Mouse (Mus musculus): ENCODE measurements around the gene Nfix.
"Not testable (repeated sequence)": the region's sequence is repeated elsewhere in the genome, so short reads cannot be mapped to it uniquely, and the experiment has no call there.

Nfix gene

DNA sequence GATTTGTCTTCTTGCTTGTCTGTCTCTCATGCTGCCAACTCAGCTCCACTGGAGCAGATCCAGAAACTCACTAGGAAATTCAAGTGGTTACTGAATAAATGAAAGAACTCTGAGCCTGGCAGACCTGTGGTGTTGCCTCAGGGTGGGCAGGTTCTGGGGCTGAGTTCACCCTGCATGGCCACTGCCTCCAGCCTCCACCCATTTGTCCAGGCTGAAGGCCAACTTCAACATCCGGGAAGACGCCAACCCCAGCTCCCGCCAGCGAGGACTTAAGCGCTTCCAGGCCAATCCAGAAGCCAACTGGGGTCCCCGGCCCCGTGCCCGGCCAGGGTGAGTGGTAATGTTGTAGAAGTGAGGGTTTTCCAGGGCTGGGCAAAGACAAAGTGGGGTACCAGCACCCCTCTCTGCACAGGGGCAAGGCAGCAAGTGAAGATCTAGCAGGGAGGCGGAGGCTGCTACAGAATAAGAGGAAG, 101.2 kb downstream of the Nfix start:
- no peak for DNase-seq (ENCODE audit: low spot score)

- no peak for DNase-seq (ENCODE audit: low spot score)
Measured at GRCm38 (mm10) chr8:84698288-84698687, 101.9 kb downstream of the Nfix start.

- DNase-seq (ENCODE audit: low spot score), result no peak
Measured at GRCm38 (mm10) chr8:84697166-84698130, 102.7 kb downstream of the Nfix start.

DNA sequence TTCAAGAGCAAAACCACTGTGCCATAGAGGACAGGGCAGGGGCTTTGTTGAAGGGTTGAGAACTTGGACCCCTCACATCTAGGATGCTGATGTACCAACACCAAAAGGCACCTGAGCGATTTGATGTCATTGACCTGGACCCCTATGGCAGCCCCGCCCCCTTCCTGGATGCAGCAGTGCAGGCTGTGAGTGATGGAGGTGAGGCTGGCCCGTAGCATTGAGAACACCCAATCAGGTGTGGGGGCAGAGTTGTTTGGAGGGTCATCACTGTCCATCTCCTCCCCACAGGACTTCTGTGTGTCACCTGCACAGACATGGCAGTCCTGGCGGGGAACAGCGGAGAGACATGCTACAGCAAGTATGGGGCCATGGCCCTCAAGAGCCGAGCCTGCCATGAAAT, 105.0 kb downstream of the Nfix start:
- no peak for DNase-seq (ENCODE audit: low spot score)

DNA sequence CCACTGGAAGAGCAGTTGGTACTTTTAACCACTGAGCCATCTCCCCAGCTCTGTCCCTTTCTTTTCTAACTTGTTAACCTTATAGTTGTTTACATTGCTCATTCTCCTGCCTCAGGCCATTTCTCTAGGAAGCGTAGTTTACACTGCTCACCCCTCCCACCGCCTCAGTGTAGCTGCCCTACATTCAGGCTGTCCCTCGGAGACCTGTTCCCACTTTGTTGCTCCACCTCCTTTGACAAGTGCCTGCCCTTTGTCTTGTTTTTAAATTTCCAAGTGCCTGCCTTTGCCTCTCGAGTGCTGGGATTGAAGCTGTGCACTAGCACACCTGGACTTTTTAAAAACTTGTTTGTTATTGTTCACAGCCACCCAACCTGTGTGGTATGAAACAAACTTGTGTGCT, 106.8 kb downstream of the Nfix start:
- DNase-seq (ENCODE audit: low spot score), result no peak

GRCm38 (mm10) chr8:84689091-84689915, 110.8 kb downstream of the Nfix start:
- DNase-seq (ENCODE audit: low spot score), result peak; percentile 94

- peak; percentile 92 for DNase-seq (ENCODE audit: low spot score)
Measured at GRCm38 (mm10) chr8:84687705-84688100, 112.4 kb downstream of the Nfix start, which contains the start of gene Nacc1. TSS of gene Nacc1 (minus strand) at chr8:84687862.

DNA sequence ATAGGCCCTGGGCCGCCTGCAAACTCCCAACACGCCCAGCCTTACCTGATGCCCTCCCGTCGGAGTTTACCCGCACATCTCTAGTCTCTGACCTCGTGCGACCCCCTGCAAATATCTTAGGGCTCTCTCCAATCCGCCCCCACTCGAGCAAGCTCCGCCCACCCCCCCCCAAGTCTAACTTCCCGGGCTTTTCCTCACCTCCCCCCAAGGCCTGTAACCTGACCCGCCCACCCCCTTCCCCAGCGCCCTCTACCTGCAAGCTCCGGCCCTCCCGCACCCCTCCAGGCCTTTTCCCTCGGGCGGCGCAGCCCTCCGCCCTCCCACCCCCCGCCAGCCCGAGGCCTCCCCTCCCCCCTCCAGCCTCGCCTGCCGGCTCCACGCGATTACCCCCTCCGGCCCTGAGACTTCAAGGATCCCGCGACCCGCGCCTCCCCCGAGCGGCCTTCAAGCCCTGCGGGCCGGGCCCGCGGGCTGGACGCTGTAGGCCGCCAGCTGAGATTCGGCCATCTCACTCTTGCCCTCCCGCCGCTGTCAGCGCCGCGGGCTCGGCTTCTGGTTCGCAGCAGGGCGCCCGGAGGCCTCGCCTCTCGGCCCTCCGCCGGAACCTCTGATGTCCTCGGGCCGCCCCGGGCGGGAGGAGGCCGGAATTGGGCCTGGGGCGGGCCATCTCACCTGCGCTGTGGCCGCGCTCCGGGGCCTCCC, 113.0 kb downstream of the Nfix start:
- DNase-seq (ENCODE audit: low spot score), result peak; percentile 81

GRCm38 (mm10) chr8:84686191-84687002, 113.7 kb downstream of the Nfix start, which contains the start of gene Trmt1:
TSS of gene Trmt1 (plus strand) at chr8:84686307.
- no peak for DNase-seq (ENCODE audit: low spot score)

DNA sequence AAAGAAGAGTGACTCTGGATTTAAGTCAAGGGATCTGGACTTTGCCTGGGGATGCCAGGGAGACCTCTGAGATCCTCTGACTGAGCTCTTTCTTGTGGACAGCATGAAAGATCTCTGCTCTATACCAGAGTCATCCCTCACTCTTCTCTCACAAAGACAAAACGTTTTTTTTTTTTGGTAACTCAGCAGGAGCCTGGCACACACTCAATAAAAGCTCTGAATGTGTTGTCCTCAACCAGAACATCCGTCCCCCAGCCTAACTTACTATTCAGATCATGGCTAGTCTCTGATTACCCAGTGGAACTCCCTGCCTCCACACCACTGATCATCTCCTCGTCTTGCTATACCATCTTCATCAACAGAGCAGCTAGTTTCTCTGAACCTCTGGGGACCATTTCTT, 115.6 kb downstream of the Nfix start:
- no peak for DNase-seq (ENCODE audit: low spot score)

DNA sequence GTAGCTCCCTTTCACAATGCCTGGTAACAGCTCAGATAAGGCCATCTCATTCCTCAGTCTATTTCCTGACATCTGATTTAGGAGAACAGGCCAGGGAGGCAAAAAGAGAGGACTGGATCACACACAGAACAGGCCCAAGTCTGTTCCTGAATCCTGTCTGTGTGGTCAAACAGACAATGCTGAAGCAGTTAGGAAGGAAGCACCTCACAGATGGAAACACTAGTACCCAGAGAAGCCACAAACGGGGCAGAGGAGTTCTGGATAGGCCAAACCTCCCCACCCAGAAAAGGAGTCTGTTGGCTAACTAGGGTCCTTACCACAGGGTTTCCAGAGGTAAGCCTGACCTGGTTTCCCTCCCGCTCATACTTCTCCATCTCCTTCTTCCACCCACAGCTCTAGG, 117.9 kb downstream of the Nfix start:
- no peak for DNase-seq (ENCODE audit: low spot score)

DNA sequence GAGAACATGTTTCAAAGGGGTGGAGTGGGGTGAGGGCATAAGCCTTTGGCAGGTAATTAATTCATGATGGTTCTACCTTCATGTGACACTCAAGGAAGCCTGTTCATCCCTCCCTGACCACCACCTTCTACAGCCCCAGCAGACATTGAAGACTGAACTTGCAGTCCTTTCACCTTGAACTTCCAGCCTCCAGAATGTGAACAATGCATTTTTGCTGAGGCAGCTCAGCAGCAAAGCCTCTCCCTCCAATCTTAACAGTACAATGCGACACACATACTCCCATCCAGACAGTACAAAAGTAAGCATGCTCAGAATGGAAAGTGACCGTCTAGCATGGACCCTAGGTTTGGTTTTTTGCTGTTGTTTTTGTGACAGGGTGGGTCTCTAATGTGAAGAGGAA, 118.7 kb downstream of the Nfix start:
- no peak for DNase-seq (ENCODE audit: low spot score)

DNA sequence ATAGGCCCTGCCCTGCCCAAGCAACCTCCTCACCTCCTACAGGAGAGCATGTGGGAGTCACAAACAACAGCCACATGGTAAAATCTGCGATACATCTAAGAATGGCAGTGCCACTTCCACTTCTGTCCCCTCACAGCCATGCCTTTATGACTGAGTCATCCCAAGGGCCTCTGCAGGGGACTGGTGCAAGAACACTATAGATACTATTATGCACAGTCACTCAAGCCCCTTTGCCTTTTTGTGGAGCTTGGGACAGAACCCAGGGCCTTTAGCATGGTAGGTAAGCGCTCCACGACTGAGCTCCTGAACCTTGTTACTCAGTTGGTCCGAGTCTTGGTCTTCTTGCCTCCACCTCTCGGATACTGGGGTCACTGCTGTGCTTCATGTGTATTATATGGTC, 122.8 kb downstream of the Nfix start:
- no peak for DNase-seq (ENCODE audit: low spot score)

GRCm38 (mm10) chr8:84670295-84671006, 129.7 kb downstream of the Nfix start:
- not testable (repeated sequence) for DNase-seq (ENCODE audit: low spot score)

DNA sequence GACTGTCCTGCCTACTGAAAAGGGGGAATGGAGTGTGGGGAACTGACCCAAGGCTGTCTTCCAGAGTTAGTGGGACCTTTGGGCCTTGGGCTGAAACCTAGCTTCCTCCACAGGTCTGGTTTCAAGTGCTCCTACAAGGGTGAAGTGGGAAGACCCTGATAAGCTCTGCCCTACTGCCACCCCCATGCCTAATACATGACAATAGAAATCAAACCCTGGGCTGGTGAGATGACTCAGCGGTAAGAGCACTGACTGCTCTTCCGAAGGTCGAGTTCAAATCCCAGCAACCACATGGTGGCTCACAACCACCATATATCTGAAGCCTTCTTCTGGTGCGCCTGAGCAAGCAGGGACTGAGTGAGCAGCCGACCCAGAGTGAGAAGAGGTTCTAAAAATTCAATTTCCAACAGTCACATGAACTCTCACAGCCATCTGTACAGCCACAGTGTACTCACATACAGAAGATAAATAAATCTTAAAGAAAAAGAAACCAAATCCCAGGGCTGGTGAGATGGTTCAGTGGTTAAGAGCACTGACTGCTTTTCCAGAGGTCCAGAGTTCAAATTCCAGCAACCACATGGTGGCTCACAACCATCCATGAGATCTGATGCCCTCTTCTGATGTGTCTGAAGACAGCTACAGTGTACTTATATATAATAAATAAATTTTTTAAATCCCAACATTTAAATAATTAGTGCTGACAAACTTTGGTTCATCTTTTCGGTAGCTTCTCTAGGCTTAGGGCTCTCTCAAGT, 131.2 kb downstream of the Nfix start:
- no peak for DNase-seq (ENCODE audit: low spot score)

DNA sequence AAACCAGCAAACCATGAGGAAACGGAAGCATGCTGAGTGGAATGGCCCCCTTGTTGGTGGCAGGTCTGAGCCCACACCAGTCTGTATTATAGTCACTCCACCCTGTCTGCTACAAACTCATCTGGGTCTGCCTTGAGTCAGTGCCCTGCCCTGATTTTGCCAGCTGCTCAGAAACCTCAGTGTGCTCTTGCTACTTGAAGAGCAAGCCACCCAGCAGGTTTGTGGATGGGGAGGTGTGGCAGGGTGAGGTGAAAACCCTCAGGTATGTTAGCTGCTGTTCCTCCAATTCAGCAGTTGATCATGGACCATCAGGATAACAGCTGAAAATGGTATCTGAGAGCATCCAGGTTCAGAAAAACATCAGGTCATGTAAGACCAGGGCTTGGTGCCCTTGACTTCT, 132.1 kb downstream of the Nfix start:
- DNase-seq (ENCODE audit: low spot score), result no peak

DNA sequence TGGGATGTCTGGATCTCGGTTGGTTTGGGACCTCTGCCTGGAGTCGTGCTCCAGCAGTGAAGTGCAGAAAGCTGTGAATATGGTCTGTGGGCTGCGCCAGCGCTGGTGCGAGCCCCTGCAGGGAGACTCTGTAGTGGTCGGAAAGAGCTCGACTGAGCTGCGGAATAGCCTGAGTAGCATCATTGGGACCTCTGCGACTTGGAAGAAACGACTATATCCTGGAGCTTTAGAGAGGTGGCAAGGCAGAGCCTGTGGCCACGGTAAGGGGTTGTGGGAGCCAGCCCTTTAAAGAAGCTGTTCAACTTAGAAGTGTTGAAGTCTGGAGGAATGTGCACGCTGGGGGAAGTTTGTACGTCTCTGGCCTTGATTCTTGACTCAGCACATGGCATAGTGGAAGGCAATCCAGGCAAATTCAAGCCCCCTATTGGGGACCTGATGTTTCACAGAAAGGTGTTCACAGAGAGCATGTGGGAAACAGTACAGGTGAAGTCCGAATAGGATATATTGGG, 134.7 kb downstream of the Nfix start:
- no peak for DNase-seq (ENCODE audit: low spot score)

DNA sequence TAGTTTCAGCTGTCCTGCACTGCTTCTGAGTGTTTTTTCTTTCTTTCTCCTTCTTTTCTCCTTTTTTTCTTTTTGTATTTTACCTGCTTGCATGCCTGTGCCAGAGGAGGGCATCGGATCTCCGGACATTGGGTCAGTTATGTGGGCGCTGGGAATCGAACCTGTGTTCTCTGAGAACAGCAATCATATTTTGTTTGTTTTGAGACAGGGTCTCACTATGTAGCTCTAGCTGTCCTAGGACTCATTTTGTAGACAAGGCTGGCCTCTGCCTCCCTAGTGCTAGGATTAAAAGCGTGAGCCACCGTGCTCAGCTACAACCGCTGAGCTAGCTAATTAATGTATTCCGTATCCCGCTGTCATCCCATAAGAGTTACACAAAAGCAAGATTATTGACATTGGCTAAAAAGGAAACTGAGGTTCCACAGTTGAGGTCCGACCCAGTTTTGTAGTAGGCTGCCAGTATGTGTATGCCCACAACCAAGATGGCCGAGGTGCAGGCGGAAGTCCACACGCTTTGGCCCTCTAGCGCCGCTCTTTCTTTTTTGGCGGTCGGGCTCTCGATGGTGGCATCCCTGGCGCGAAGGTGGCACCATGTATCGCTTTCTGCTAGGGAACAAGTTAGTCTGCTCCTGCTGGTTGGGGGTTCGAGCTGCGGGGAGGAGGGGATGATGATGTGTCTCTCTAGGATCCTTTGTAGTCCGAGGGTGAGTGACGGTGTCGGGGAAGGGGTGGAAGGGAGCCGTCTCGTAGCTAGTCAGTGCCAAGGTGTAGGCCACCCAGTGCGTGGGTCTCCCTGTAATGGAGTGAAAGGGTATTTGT, 135.4 kb downstream of the Nfix start:
- peak; percentile 82 for DNase-seq (ENCODE audit: low spot score)

Data from testis, postnatal 14 days (tissue).